Mouse (Mus musculus) duodenum, adult 2 months (tissue): Measurements from ENCODE around the gene Gm3371. TPM values are rescaled to one million over a fixed set of nuclear protein-coding genes. Genes with fewer than 3 reads are reported as not detected.

Experiments
- polyA plus RNA-seq: library from polyadenylated mRNA; depleted of rRNA; stranded (reverse); fragments of >200 nt; gene quantifications from 2 replicates; pipeline ENCODE4 v1.2.3, GENCODE M21; 2012; ENCODE audit warnings: low replicate concordance; rRNA removed

Gm3371 gene
- not detected in 2 replicates for polyA plus RNA-seq

GRCm38 (mm10) chr14:44410588-44410987, at the start of gene Gm3371:
Gm3371 (minus strand) TSS chr14:44410688.

GRCm38 (mm10) chr14:44433335-44433734, 22.8 kb upstream of the Gm3371 start, which contains the start of gene Gm8232:
Gm8232 (plus strand) TSS chr14:44433635.

GRCm38 (mm10) chr14:44365057-44365456, 45.4 kb downstream of the Gm3371 start, which contains the start of gene Gm8229:
Gm8229 (plus strand) TSS chr14:44365357.

Other genes with a start within 250 kb of the Gm3371 start
- not detected in 2 replicates for gene Gm8212, start 213.0 kb downstream of the Gm3371 start, polyA plus RNA-seq
- not detected in 2 replicates for gene 4930503E14Rik, start 197.4 kb downstream of the Gm3371 start, polyA plus RNA-seq
- gene Gm8220, start 125.1 kb downstream of the Gm3371 start, polyA plus RNA-seq, result not detected in 2 replicates
- gene Gm5930, start 72.1 kb downstream of the Gm3371 start, polyA plus RNA-seq, result not detected in 2 replicates
- gene Gm8229, start 45.3 kb downstream of the Gm3371 start, polyA plus RNA-seq, result not detected in 2 replicates
- not detected in 2 replicates for gene Gm8232, start 22.9 kb upstream of the Gm3371 start, polyA plus RNA-seq
- gene BC061237, start 81.8 kb upstream of the Gm3371 start, polyA plus RNA-seq, result not detected in 2 replicates
- gene Gm17093, start 107.6 kb upstream of the Gm3371 start, polyA plus RNA-seq, result not detected in 2 replicates
- not detected in 2 replicates for gene Gm8247, start 172.5 kb upstream of the Gm3371 start, polyA plus RNA-seq
- gene Gm5624, start 217.2 kb upstream of the Gm3371 start, polyA plus RNA-seq, result not detected in 2 replicates